Mouse (Mus musculus) NIH3T3 (cell line): ENCODE data around the gene Psmd13.

ENCODE experiments used
- DNase-seq: peaks from one replicate; pipeline ENCODE4 v3.0.0-alpha.2; 2012; ENCODE audit warnings: low read depth

The Psmd13 gene

DNA sequence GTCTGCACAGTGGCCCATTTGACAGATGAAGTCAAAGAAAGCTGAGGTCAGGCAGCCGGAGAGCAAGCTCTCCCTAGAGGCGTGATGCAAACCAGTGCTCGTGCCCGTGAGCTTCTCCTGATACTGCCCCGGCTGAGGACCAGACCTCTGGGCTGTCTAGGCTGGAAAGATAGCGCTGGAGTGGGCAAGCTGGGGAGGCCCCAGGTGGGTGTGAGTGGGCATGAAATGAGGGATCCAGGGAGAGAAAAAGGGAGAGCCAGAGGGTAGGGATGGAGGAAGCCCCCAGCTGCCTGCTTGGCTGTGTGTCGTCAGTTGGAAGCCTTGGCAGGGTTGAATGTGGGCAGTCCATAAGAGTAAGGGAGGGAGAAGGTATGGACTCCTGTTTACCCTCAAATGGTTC lies 62.5 kb downstream of the Psmd13 start:
- DNase-seq: no peak

DNA sequence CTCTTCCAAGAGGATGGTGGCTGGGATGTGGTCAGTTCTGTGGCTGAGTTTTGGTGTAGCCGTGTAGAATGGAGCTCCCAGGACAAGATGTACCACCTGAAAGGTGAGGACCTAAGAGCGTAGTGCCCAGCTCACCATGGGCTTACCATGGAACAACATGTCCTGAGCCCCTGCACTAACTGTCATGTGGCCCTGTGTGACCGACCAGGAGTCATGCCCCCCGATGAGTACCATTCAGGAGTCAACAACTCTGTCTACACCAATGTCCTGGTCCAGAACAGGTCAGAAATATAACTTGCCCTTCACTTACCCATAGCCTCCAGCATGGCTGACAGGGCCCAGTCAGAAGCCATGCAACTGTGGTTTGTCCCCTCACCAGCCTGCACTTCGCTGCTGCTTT lies 63.5 kb downstream of the Psmd13 start:
- no peak for DNase-seq

DNA sequence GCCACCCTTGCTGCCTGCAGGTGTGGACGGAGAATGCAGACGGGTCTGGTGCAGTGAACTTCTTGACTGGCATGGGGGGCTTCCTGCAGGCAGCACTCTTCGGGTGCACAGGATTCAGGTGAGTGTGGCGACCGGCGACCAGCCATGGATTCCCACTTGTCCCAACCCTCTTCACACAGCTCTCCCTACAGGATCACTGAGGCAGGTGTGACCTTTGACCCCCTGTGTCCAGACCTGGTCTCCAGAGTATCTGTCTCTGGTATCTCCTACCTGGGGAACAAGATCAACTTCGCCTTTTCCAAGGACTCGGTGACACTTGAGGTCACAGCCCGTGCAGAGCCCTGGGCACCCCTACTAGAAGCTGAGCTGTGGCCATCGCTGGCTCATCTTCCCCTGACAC lies 64.5 kb downstream of the Psmd13 start:
- DNase-seq: no peak

DNA sequence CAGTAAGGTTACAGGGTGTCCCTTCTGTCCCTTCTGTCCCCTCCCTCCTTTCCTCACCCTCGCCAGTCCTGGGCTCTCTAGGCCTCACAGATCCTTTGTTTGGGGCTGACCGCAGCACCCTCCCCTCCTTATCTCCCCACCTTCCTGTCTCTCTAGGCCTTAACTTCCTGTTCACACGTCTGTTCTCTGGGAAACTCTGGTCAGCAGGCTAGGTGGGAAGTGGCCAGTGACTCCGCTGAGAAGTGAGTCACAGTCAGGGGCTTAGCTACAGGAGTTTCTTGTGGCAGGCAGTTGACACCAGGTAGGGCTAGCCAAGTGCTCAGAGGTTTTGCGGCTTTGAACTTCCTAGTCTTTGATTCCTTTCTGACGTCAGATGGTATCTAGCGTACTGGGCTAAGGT lies 65.2 kb downstream of the Psmd13 start:
- no peak for DNase-seq

DNA sequence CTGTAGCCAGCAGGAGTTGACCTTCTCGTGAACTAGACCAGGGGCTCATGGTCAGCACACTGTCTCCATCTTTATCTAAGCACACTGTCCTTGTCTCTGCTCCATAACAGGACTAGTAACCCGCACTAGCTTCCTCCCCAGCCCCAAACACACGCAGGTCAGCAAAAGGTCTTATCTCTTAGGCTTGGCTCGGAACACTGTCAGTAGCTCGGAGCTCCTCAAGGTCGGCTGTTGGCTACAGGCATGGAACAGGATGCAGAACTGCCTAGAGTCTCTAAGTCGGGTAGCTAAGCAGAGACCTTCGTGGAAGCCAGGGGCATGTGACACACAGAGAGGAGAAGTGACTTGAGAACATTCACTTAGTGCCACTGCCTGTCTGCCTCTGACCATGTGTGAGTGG lies 66.4 kb downstream of the Psmd13 start:
- no peak for DNase-seq
